Mouse (Mus musculus) MEL (cell line): ENCODE data around the gene Tnfrsf1a. TPM values are rescaled to one million over a fixed set of nuclear protein-coding genes. Genes with fewer than 3 reads are reported as not detected.
A peak's percentile ranks its signal among the peaks of the same experiment; 100 is the strongest.

Experiments
- DNase-seq: peaks from one replicate; pipeline ENCODE4 v3.0.0; 2011; ENCODE audit warnings: low read depth, low spot score
- H3K27ac ChIP-seq: 2 replicates; pipeline ENCODE4 v1.5.1; 2012; ENCODE audit warnings: low read depth, mild to moderate bottlenecking, control low read depth, low read length, moderate library complexity; ENCODE audit not compliant: control insufficient read depth
- H3K27me3 ChIP-seq, 2 experiments: fragments of 150-350 bp in 1 of 2; sonication (generic) in 1 of 2; 2 replicates each; pipeline ENCODE4 v1.6.1; 2012; ENCODE audit warnings: low read length in 2 of 2, mild to moderate bottlenecking in 2 of 2, improper control_type of control experiment in 1 of 2, moderate library complexity in 1 of 2; ENCODE audit not compliant: insufficient read depth in 2 of 2, control insufficient read depth in 1 of 2
- H3K36me3 ChIP-seq, 2 experiments: 2 replicates each; pipeline ENCODE4 v1.6.1; 2012 to 2014; ENCODE audit warnings: low read length in 2 of 2, improper control_type of control experiment in 1 of 2, inconsistent platforms in 1 of 2, mild to moderate bottlenecking in 1 of 2; ENCODE audit not compliant: insufficient read depth in 2 of 2, control insufficient read depth in 1 of 2
- H3K4me1 ChIP-seq, 2 experiments: fragments of 150-350 bp in 1 of 2; sonication (generic) in 1 of 2; 2 replicates each; pipeline ENCODE4 v1.6.1; 2012; ENCODE audit warnings: low read length in 2 of 2, improper control_type of control experiment in 1 of 2, mild to moderate bottlenecking in 1 of 2; ENCODE audit not compliant: insufficient read depth in 2 of 2, control insufficient read depth in 1 of 2
- H3K4me3 ChIP-seq, 2 experiments: fragments of 150-350 bp in 1 of 2; sonication (generic) in 1 of 2; 2 replicates each; pipeline ENCODE4 v1.5.1; 2012; ENCODE audit warnings: low read depth in 2 of 2, low read length in 2 of 2, mild to moderate bottlenecking in 2 of 2, moderate library complexity in 2 of 2, control low read depth in 1 of 2, improper control_type of control experiment in 1 of 2; ENCODE audit not compliant: control insufficient read depth in 1 of 2, insufficient read depth in 1 of 2
- H3K79me2 ChIP-seq: 2 replicates; pipeline ENCODE4 v1.6.1; 2012; ENCODE audit warnings: mild to moderate bottlenecking, low read length, moderate library complexity; ENCODE audit not compliant: control insufficient read depth, poor library complexity, insufficient read depth
- H3K9ac ChIP-seq: 2 replicates; pipeline ENCODE4 v1.6.1; 2012; ENCODE audit warnings: low read depth, mild to moderate bottlenecking, control low read depth, low read length, moderate library complexity; ENCODE audit not compliant: control insufficient read depth, poor library complexity, severe bottlenecking
- H3K9me3 ChIP-seq: fragments of 150-350 bp; sonication (generic); replicated peaks from 2 replicates; pipeline ENCODE4 v1.6.1; 2012; ENCODE audit warnings: mild to moderate bottlenecking, low read length, improper control_type of control experiment, moderate library complexity; ENCODE audit not compliant: insufficient read depth
- BHLHE40 ChIP-seq: IDR thresholded peaks from 2 replicates; pipeline ENCODE4 v1.6.1; 2012; ENCODE audit warnings: low read depth, mild to moderate bottlenecking, inconsistent platforms, low read length, improper control_type of control experiment, borderline replicate concordance
- CHD2 ChIP-seq: IDR thresholded peaks from 2 replicates; pipeline ENCODE4 v1.6.1; 2011; ENCODE audit warnings: low read length, improper control_type of control experiment
- CTCF ChIP-seq, 3 experiments: IDR thresholded peaks in 2 of 3; conservative IDR thresholded peaks in 1 of 3; 2 replicates each; pipeline ENCODE4 v1.5.1; 2011 to 2012; ENCODE audit warnings: low read length in 3 of 3, low read depth in 2 of 3, mild to moderate bottlenecking in 2 of 3, improper control_type of control experiment in 1 of 3, inconsistent platforms in 1 of 3, mixed read lengths in 1 of 3, moderate library complexity in 1 of 3; ENCODE audit not compliant: control insufficient read depth in 1 of 3, insufficient read depth in 1 of 3, poor library complexity in 1 of 3, severe bottlenecking in 1 of 3
- ELF1 ChIP-seq: IDR thresholded peaks from 2 replicates; pipeline ENCODE4 v1.6.1; 2014; ENCODE audit warnings: low read depth, mild to moderate bottlenecking, inconsistent platforms, low read length, improper control_type of control experiment, moderate library complexity
- ETS1 ChIP-seq: IDR thresholded peaks from 2 replicates; pipeline ENCODE4 v1.6.1; 2012; ENCODE audit warnings: low read depth, mild to moderate bottlenecking, inconsistent platforms, low read length, improper control_type of control experiment, moderate library complexity
- GATA1 ChIP-seq: IDR thresholded peaks from 2 replicates; pipeline ENCODE4 v1.6.1; 2011; ENCODE audit warnings: low read depth, low read length, improper control_type of control experiment
- HCFC1 ChIP-seq: IDR thresholded peaks from 2 replicates; pipeline ENCODE4 v1.6.1; 2012; ENCODE audit warnings: low read depth, mild to moderate bottlenecking, inconsistent platforms, low read length, improper control_type of control experiment, moderate library complexity
- MAZ ChIP-seq: IDR thresholded peaks from 2 replicates; pipeline ENCODE4 v1.6.1; 2012; ENCODE audit warnings: low read depth, mild to moderate bottlenecking, inconsistent platforms, low read length, improper control_type of control experiment
- MYB ChIP-seq: IDR thresholded peaks from 2 replicates; pipeline ENCODE4 v1.6.1; 2011; ENCODE audit warnings: mild to moderate bottlenecking, low read depth, low read length, improper control_type of control experiment
- SMC3 ChIP-seq: IDR thresholded peaks from 2 replicates; pipeline ENCODE4 v1.6.1; 2011; ENCODE audit warnings: low read depth, low read length, improper control_type of control experiment
- TCF12 ChIP-seq: IDR thresholded peaks from 2 replicates; pipeline ENCODE4 v1.6.1; 2014; ENCODE audit warnings: low read depth, mild to moderate bottlenecking, inconsistent platforms, low read length, improper control_type of control experiment, moderate library complexity
- USF2 ChIP-seq, 2 experiments: IDR thresholded peaks; 2 replicates each; pipeline ENCODE4 v1.6.1; 2011 to 2012; ENCODE audit warnings: improper control_type of control experiment in 2 of 2, low read length in 2 of 2, borderline replicate concordance in 1 of 2, inconsistent platforms in 1 of 2, low read depth in 1 of 2, mild to moderate bottlenecking in 1 of 2; ENCODE audit not compliant: insufficient read depth in 1 of 2
- ZC3H11A ChIP-seq: IDR thresholded peaks from 2 replicates; pipeline ENCODE4 v1.6.1; 2012; ENCODE audit warnings: low read depth, mild to moderate bottlenecking, inconsistent platforms, low read length, improper control_type of control experiment
- ZMIZ1 ChIP-seq: IDR thresholded peaks from 2 replicates; pipeline ENCODE4 v1.6.1; 2012; ENCODE audit warnings: low read depth, mild to moderate bottlenecking, inconsistent platforms, low read length, improper control_type of control experiment, moderate library complexity
- polyA plus RNA-seq, 2 experiments: library from polyadenylated mRNA; stranded (reverse) in 1 of 2; unstranded in 1 of 2; fragments of >175 nt in 1 of 2; fragments of >200 nt in 1 of 2; gene quantifications; 2 replicates each; pipeline versions ENCODE4 v1.2.1 to v1.2.4; 2012; ENCODE audit warnings: low replicate concordance in 2 of 2, low read depth in 1 of 2; ENCODE audit not compliant: insufficient read length in 2 of 2, insufficient read depth in 1 of 2, missing spikeins in 1 of 2
- total RNA-seq: library from RNA; depleted of rRNA; stranded (reverse); fragments of 300-350 nt; gene quantifications from 2 replicates; pipeline ENCODE4 v1.2.3, GENCODE M21; 2012

The Tnfrsf1a gene
- total and polyA plus RNA-seq, 3 experiments: 22.0 to 43.4 TPM; not detected in 1

GRCm38 (mm10) chr6:125352046-125352384, 2.9 kb downstream of the Tnfrsf1a start:
- peaks cover 28% of the 10 kb centered on the region for H3K79me2 ChIP-seq
- no peak overlapping the region for H3K4me3 ChIP-seq
- H3K4me1 ChIP-seq: peaks cover 14 to 53% of the 10 kb centered on the region in 2 experiments
- no peaks in the 10 kb centered on the region for H3K27me3 ChIP-seq
- H3K36me3 ChIP-seq: peaks cover 0 to 42% of the 10 kb centered on the region in 2 experiments; a peak in 2 of 4 replicates
- TF ChIP-seq ELF1 (no peak), TCF12 (no peak), ETS1 (no peak), MYB (no peak)
- TF ChIP-seq, all 39 proteins: peak for 0
- Histone ChIP-seq H3K9me3 (no peaks in the 10 kb centered on the region), H3K27ac (no peak overlapping the region), H3K9ac (no peak overlapping the region)
- no peak for DNase-seq

GRCm38 (mm10) chr6:125352811-125353210, 3.6 kb downstream of the Tnfrsf1a start:
- no peak overlapping the region for H3K9ac ChIP-seq

GRCm38 (mm10) chr6:125353221-125353620, 4.1 kb downstream of the Tnfrsf1a start:
- no peak for DNase-seq
- no peaks in the 10 kb centered on the region for H3K27me3 ChIP-seq
- H3K9ac ChIP-seq: no peak overlapping the region
- peaks cover 14 to 53% of the 10 kb centered on the region in 2 experiments for H3K4me1 ChIP-seq
- TF ChIP-seq ZMIZ1: no peak
- peak; percentile 70 for TF ChIP-seq GATA1
- no peak overlapping the region for H3K27ac ChIP-seq
- no peaks in the 10 kb centered on the region for H3K9me3 ChIP-seq
- no peak overlapping the region for H3K4me3 ChIP-seq
- H3K36me3 ChIP-seq: peaks cover 0 to 42% of the 10 kb centered on the region in 2 experiments; a peak in 2 of 4 replicates
- peaks cover 28% of the 10 kb centered on the region for H3K79me2 ChIP-seq

More at GRCm38 (mm10) chr6:125352811-125353210, 3.6 kb downstream of the Tnfrsf1a start:
- Histone ChIP-seq H3K4me3 (no peak overlapping the region), H3K9me3 (no peaks in the 10 kb centered on the region), H3K4me1 (peaks cover 14 to 53% of the 10 kb centered on the region in 2 experiments), H3K27me3 (no peaks in the 10 kb centered on the region), H3K79me2 (peaks cover 28% of the 10 kb centered on the region), H3K36me3 (peaks cover 0 to 42% of the 10 kb centered on the region in 2 experiments; a peak in 2 of 4 replicates), H3K27ac (no peak overlapping the region)
- TF ChIP-seq MAZ: no peak
- no peak for TF ChIP-seq CTCF (IDR thresholded peaks at IDR 0.05 in 2 of 3, conservative IDR thresholded peaks at IDR 0.05 in 1 of 3; ENCODE audit: control insufficient read depth in 1 of 3, insufficient read depth in 1 of 3, low read depth in 2 of 3, low read length in 3 of 3, poor library complexity in 1 of 3, severe bottlenecking in 1 of 3)
- DNase-seq: no peak

- H3K27me3 ChIP-seq: no peaks in the 10 kb centered on the region
- H3K4me3 ChIP-seq: no peak overlapping the region
- H3K27ac ChIP-seq: no peak overlapping the region
- H3K79me2 ChIP-seq: peaks cover 28% of the 10 kb centered on the region
- H3K9me3 ChIP-seq: no peaks in the 10 kb centered on the region
- no peak for DNase-seq
- no peak for TF ChIP-seq ZC3H11A
- TF ChIP-seq CTCF (IDR thresholded peaks at IDR 0.05 in 2 of 3, conservative IDR thresholded peaks at IDR 0.05 in 1 of 3; ENCODE audit: control insufficient read depth in 1 of 3, insufficient read depth in 1 of 3, low read depth in 2 of 3, low read length in 3 of 3, poor library complexity in 1 of 3, severe bottlenecking in 1 of 3): no peak
- no peak for TF ChIP-seq SMC3
- no peak for TF ChIP-seq HCFC1
- no peak for TF ChIP-seq TCF12
- TF ChIP-seq USF2 (IDR thresholded peaks at IDR 0.05; ENCODE audit: borderline replicate concordance in 1 of 2, insufficient read depth in 1 of 2, low read depth in 1 of 2, low read length in 2 of 2): no peak
- TF ChIP-seq BHLHE40: no peak
- TF ChIP-seq CHD2: no peak
- no peak for TF ChIP-seq MAZ
- H3K4me1 ChIP-seq: peaks cover 13 to 49% of the 10 kb centered on the region in 2 experiments
- H3K36me3 ChIP-seq: peaks cover 0 to 42% of the 10 kb centered on the region in 2 experiments; a peak in 3 of 4 replicates
- H3K9ac ChIP-seq: no peak overlapping the region
Measured at GRCm38 (mm10) chr6:125353655-125354054, 4.5 kb downstream of the Tnfrsf1a start.
